Mouse (Mus musculus) natural killer cell, adult 2 months (primary cell): ENCODE results near the gene Prrt3.

Experiments used
- DNase-seq, 2 experiments: peaks; one replicate each; pipeline ENCODE4 v3.0.0; 2022; ENCODE audit warnings: low spot score in 2 of 2

Prrt3 gene

GRCm38 (mm10) chr6:113444207-113444965, 57.3 kb downstream of the Prrt3 start:
- DNase-seq, result no peak
